Mouse (Mus musculus) cerebellum, adult 11 months (tissue): ENCODE measurements at regions not wholly inside any gene's neighbourhood (a gene's known extent, or its start where the extent isn't known, plus 50 kb on each side); places are given as distances from the start of the nearest gene placed in this dataset.

Experiments
- DNase-seq: peaks from one replicate; pipeline ENCODE4 v3.0.0; 2022

- no peak for DNase-seq
These were observed 2851.6 kb upstream of the Gm6569 start for GRCm38 (mm10) chr15:70982719-70983118.

GRCm38 (mm10) chr15:70987973-70988570, 2846.3 kb upstream of the Gm6569 start:
- no peak for DNase-seq

GRCm38 (mm10) chr15:70993397-70993796, 2841.0 kb upstream of the Gm6569 start:
- no peak for DNase-seq

- DNase-seq = no peak
These were observed 2824.0 kb upstream of the Gm6569 start for GRCm38 (mm10) chr15:71010362-71010761.

GRCm38 (mm10) chr15:71010773-71011172, 2823.6 kb upstream of the Gm6569 start:
- DNase-seq = no peak

- DNase-seq = no peak
These were observed 2780.0 kb upstream of the Gm6569 start for GRCm38 (mm10) chr15:71054251-71054852.

GRCm38 (mm10) chr15:71086367-71086997, 2747.9 kb upstream of the Gm6569 start:
- DNase-seq = no peak

GRCm38 (mm10) chr15:71099111-71099510, 2735.2 kb upstream of the Gm6569 start:
- no peak for DNase-seq

GRCm38 (mm10) chr15:71129802-71130201, 2704.6 kb upstream of the Gm6569 start:
- no peak for DNase-seq

GRCm38 (mm10) chr15:71157680-71158079, 2676.7 kb upstream of the Gm6569 start:
- DNase-seq = no peak

GRCm38 (mm10) chr15:71162097-71162496, 2672.3 kb upstream of the Gm6569 start:
- DNase-seq = no peak

- no peak for DNase-seq
These were observed 2639.2 kb upstream of the Gm6569 start for GRCm38 (mm10) chr15:71195011-71195739.

- DNase-seq = peak; percentile 37
These were observed 2593.6 kb upstream of the Gm6569 start for GRCm38 (mm10) chr15:71240647-71241351.

GRCm38 (mm10) chr15:71243539-71243938, 2590.8 kb upstream of the Gm6569 start:
- no peak for DNase-seq

GRCm38 (mm10) chr15:71275876-71276565, 2558.3 kb upstream of the Gm6569 start:
- DNase-seq = no peak

- DNase-seq = no peak
These were observed 2557.8 kb upstream of the Gm6569 start for GRCm38 (mm10) chr15:71276566-71276912.

- no peak for DNase-seq
These were observed 2557.0 kb upstream of the Gm6569 start for GRCm38 (mm10) chr15:71277388-71277787.

GRCm38 (mm10) chr15:71283775-71284174, 2550.6 kb upstream of the Gm6569 start:
- no peak for DNase-seq

GRCm38 (mm10) chr15:71302541-71302940, 2531.8 kb upstream of the Gm6569 start:
- DNase-seq = no peak

GRCm38 (mm10) chr15:71310230-71310629, 2524.1 kb upstream of the Gm6569 start:
- DNase-seq = no peak

GRCm38 (mm10) chr15:71326596-71326995, 2507.8 kb upstream of the Gm6569 start:
- DNase-seq = no peak

- no peak for DNase-seq
These were observed 2476.1 kb upstream of the Gm6569 start for GRCm38 (mm10) chr15:71358189-71358790.
